Mouse (Mus musculus): Measurements from ENCODE around the gene Gna15.
A peak's percentile ranks its signal among the peaks of the same experiment; 100 is the strongest.

The Gna15 gene

DNA sequence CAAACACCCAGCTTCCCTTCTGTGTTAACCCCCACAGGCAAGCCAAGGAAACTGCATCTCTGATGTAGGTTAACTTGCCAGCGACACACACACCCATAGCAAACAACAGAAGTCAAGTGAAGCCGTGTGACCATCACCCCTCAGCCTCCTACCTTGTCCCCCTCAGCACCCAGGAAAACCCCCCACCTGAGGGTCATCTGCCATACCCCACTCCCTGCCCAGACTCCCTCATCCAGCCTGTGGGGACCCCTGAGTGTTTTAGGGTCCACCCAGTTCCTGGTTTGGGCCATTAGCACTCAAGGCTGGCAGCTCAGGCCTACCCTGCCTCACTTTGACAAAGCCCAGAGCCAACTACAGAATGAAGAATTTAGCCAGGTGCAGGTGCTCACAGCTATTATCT, 58.0 kb downstream of the Gna15 start:
- DNase-seq = peak in 1 of 2 experiments; percentile 14

DNA sequence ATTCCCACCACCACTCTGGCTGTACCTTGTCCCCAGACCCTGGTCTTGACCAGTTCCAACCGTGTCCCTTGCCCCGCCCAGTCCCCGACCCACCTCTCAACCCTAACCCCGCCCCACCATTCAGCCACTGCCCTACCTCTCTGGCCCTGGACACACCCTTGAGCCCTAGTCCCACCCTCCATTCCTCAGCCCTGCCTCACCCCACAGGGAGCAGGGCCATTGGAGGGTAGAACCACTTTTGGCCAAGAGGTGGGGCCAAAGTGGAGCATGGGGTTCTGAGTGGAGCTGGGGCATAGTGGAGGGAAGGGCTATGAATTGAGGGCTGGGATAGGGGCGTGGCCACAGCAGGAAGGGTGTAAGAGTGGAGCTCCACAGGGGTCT, 58.8 kb downstream of the Gna15 start:
- peak in 1 of 2 experiments; percentile 55 for DNase-seq

DNA sequence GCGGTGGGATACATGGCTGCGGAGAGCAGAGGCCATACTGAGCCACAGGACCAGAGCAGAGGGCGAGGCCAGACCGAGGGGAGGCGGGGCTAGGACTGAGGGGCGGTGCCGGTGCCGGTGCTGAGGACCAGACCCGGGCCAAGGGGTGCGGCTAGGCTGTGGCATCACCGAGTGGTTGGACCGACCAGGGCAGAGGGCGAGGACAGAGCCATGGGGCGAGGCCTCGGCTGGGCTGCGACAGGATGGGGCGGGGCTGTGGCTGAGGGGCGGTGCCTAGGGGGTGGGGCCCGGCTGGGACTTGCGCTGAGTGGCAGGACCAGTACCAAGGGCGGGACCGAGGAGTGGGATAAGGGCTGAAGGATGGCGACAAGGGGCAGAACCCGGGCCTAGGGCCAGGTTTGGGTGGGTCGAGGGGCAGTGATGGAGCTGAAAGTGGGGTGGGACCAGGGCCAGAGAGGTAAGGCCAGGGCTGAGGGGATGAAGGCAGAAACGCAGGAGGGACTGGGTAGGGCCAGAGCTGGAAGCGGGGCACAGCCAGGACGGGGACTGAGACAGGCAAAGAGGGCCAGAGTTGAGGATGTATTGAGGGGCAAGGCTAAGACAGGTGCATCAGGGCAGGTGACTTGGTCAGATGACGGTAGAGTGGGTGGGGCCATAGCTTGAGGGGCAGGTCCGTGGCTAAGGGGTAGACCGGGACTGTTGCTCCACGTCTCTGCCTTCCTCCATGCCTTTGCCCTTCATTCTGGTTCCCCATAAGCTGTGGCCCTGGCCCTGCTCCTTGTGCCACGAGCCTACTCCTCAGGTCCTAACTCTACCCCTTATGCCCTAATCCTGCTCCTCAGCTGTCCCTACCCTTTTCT, 59.4 kb downstream of the Gna15 start:
- DNase-seq = peak; percentile 67 to 80

DNA sequence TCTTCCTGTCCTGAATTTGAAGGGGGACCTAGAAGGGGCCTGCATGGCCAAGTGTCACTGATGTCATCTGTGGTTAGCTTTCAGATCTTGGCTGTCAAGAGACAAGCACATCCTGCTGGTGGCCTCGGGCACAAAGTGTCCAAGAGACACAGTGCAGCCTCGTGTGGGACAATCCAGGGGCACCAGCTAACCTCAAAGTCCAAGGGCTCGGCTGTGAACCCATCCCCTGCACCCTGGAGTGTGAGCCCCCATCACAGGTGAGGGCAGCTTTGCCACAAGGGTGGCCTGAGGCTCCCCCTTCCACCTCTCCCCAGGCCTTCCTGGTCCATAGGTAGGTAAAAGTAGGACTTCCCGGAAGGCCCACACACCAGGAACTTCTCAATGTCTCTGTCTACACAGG, 60.5 kb downstream of the Gna15 start:
- DNase-seq = peak in 1 of 2 experiments; percentile 18

DNA sequence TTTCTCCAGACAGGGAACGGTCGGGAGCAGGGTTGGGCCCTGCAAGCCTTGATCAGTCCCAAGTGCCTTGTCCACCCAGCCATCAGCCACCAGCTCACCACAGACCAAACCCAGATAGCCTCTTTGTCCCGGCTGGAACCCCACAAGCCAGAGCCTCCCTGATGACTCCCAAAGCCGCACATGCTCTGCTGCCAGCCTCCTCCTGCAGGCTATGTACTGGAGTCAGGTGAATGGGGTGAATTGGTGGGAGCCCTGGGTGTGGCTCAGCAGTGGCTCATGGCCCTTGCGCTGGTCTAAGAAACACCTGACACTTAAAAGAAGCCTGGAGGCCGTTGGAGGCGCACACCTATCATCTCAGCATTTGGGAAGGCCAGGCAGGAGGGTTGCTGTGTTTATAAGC, 61.1 kb downstream of the Gna15 start:
- DNase-seq = peak in 1 of 2 experiments; percentile 20

DNA sequence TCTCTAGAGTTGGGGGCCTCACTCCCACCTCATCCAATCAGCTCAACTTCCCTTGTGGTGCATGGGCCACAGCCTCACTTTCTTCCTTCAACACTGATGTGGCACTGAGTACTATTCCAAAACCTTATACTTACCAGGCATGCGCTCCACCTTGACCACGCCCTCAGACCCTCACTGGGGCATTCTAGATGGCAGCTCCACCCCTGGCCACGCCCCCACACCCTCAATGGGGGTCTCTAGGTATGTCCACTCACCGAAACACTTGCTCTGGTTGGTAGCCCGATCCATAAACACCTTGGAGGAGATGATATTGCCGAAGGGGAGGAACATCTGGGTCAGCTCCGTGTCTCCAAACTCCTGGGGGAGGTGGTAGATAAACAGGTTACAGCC, 61.6 kb downstream of the Gna15 start:
- DNase-seq = no peak

- no peak for DNase-seq
Observed at GRCm38 (mm10) chr10:81461673-81462414, 62.2 kb downstream of the Gna15 start.

DNA sequence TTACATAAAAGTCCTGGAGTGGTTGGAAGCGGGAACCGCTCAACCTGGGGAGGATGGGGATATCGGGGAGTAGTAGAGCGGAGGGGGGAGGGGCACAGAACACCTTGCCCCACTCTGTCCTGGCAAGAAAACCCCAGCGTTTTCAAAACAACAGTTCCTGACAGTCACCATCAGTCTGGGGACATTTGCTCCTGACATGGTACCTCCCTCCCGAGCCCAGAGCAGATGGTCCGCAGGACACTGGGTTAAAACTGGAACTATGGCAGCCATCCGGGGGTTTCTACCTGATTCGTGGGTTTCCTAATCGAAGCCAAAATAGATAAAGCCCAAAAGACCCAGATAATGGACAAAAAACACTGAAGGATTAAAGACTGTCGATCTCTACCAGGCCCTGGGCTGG, 63.1 kb downstream of the Gna15 start:
- no peak for DNase-seq

DNA sequence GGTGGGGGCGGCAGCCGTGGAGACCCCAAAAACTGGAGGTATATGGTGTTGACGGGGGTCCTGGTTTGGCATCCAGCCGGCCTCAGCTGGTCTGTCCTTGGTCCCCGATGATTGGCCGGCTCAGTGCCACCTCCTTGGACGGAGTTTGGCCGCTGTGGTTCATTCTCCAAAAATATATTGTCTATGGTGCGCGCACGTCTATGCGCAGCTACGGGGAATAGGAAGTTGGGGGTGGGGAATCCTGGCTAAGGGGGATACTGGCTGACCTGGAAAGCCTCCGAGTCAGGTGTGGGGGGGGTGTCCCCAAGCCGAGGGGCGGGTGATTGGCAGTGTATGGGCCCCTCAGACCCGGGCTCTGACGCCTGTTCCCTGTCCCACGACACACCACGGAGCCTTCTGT, 63.6 kb downstream of the Gna15 start:
- DNase-seq = no peak

GRCm38 (mm10) chr10:81459399-81459798, 64.6 kb downstream of the Gna15 start:
- DNase-seq = no peak

DNA sequence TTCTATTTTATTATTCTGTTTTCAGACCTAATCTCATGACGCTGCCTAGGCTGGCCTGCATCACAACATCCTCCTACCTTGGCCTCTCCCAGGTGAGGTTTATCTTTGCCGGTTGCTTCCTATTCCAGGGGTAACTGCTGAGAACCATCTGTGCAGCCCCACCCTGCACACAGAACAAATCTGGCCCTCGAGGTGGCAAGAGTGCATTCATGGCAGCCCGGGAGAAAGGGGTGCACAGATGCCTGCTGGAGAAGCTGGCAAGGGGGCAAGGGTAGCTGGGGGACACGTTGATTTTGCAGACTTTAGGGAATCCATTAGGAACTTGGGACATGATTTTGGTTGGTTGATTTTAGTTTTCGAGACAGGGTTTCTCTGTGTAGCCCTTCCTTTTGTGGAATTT, 65.8 kb downstream of the Gna15 start:
- no peak for DNase-seq

DNA sequence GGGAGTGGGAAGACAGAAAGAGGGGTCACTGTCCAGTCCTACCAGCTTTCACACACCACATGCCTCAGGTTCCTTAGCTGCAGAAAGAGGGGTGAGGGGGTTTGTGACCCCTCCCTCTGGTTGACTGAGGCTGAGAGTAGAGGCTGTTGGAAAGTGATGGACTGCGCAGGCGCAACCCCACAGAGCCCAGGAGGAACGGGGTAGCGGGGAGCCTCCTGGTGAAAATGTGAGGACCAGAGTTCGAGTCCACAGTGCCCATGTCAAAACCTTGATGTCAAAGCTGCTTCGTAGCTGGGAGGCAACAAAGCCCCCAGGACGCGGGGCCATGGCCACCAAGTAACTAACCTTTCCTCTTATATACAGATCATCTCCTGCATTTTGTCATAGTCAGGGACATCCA, 66.4 kb downstream of the Gna15 start:
- no peak for DNase-seq

DNA sequence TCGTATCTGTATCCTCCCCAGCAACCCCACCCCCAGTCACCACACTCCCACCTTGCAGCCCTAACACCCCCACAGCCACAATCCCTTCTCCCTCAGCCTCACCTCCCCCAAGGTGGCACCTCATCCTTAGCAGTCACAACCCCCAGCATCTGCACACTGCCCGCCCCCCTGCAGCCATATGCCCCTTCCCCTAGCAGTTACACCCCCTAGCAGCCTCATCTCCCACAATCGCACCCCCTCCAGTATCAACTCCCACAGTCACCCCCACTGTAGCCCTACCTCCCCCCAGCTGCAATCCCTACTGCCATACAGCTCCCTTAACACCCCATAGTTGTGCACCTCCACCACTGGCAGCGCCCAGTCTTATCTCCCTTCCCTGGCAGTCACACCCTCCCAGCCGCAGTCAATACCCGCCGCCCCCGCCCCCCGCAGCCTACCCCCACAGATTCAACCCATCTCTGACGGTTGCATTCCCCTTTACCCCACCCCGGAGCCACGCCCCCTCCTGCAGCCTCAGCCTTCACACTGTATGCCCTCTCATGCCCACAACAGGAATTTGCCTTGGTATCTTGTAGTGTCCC, 67.0 kb downstream of the Gna15 start:
- no peak for DNase-seq

GRCm38 (mm10) chr10:81455181-81455895, 68.7 kb downstream of the Gna15 start, which contains the start of gene Nfic:
Gene Nfic, minus strand, starts transcription at chr10:81455635.
- peak in 1 of 2 experiments; percentile 20 for DNase-seq

- DNase-seq = no peak
Observed at GRCm38 (mm10) chr10:81454106-81454505, 69.9 kb downstream of the Gna15 start.

GRCm38 (mm10) chr10:81452947-81453288, 71.1 kb downstream of the Gna15 start:
- no peak for DNase-seq

All from lung, postnatal 4 days (tissue).